Mouse (Mus musculus): Measurements from ENCODE around the gene Kctd17. TPM values are rescaled to one million over a fixed set of nuclear protein-coding genes. Genes with fewer than 3 reads are reported as not detected.

Gene Kctd17
- polyA plus RNA-seq, 1 experiment from 2014 or later, result 45.7 TPM

GRCm38 (mm10) chr15:78420395-78420794 lies 8.0 kb upstream of the Kctd17 start:
- H3K4me3 ChIP-seq, result no peak overlapping the region
- H3K9me3 ChIP-seq, result no peaks in the 10 kb centered on the region
- 0 out of 2 replicates have a peak, but pooled peaks cover 3% of the 10 kb centered on the region for H3K4me1 ChIP-seq
- WGBS, result 82% methylated on average over 13 of the region's 13 CpGs
- ATAC-seq (ENCODE audit: insufficient number of reproducible peaks, low FRiP score, low TSS enrichment, low read depth), result no peak
- no peak overlapping the region for H3K4me2 ChIP-seq
- no peak overlapping the region for H3K27ac ChIP-seq
- H3K9ac ChIP-seq, result no peak overlapping the region
- H3K36me3 ChIP-seq, result no peaks in the 10 kb centered on the region
- H3K27me3 ChIP-seq, result peaks cover 11% of the 10 kb centered on the region; the same call in 1 of the 2 replicates

- H3K4me1 ChIP-seq, result 0 out of 2 replicates have a peak, but pooled peaks cover 3% of the 10 kb centered on the region
- H3K4me3 ChIP-seq, result no peak overlapping the region
- no peak overlapping the region for H3K27ac ChIP-seq
- ATAC-seq (ENCODE audit: insufficient number of reproducible peaks, low FRiP score, low TSS enrichment, low read depth), result 0 out of 2 replicates have a peak, but pooled peaks have one; percentile 52
- 15% methylated on average over 16 of the region's 16 CpGs for WGBS
- no peak overlapping the region for H3K9ac ChIP-seq
- H3K9me3 ChIP-seq, result no peaks in the 10 kb centered on the region
- H3K36me3 ChIP-seq, result no peaks in the 10 kb centered on the region
- H3K4me2 ChIP-seq, result no peak overlapping the region
- H3K27me3 ChIP-seq, result peaks cover 11% of the 10 kb centered on the region; the same call in 1 of the 2 replicates
Observed at GRCm38 (mm10) chr15:78422046-78422956, 6.1 kb upstream of the Kctd17 start.

GRCm38 (mm10) chr15:78424507-78424906 lies 3.9 kb upstream of the Kctd17 start:
- Histone ChIP-seq H3K4me1 (peaks cover 11% of the 10 kb centered on the region), H3K36me3 (no peaks in the 10 kb centered on the region), H3K4me3 (no peak overlapping the region), H3K9me3 (no peaks in the 10 kb centered on the region), H3K4me2 (no peak overlapping the region), H3K27ac (no peak overlapping the region), H3K9ac (no peak overlapping the region), H3K27me3 (peaks cover 11% of the 10 kb centered on the region; the same call in 1 of the 2 replicates)
- 24% methylated on average over 11 of the region's 11 CpGs for WGBS
- no peak for ATAC-seq (ENCODE audit: insufficient number of reproducible peaks, low FRiP score, low TSS enrichment, low read depth)

DNA sequence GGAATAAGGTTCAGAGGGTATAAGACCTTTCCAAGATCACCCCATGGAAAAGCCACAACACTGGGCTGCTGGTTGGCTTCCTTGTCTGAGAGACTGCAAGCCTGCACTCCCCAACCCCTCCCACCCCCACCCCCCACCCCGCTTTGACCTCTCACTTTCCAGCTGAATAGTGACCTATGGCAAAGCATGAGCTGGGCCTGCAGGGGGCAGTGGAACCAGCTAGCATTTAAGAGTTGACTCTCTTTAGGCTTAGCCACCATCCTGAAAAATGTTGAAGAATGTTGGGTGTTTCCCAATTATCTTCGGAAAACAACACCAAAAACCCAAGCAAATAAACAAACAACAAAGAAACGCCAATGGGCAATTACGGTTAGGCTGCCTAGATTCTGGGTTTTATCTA lies 3.1 kb upstream of the Kctd17 start:
- H3K4me2 ChIP-seq, result no peak overlapping the region
- H3K27me3 ChIP-seq, result peaks cover 11% of the 10 kb centered on the region; the same call in 1 of the 2 replicates
- H3K27ac ChIP-seq, result no peak overlapping the region
- no peak overlapping the region for H3K4me3 ChIP-seq
- H3K36me3 ChIP-seq, result no peaks in the 10 kb centered on the region
- no peak for ATAC-seq (ENCODE audit: insufficient number of reproducible peaks, low FRiP score, low TSS enrichment, low read depth)
- peaks cover 19% of the 10 kb centered on the region for H3K4me1 ChIP-seq
- no peak overlapping the region for H3K9ac ChIP-seq
- 61% methylated on average over 4 of the region's 4 CpGs for WGBS
- no peaks in the 10 kb centered on the region for H3K9me3 ChIP-seq

GRCm38 (mm10) chr15:78429139-78429459 lies 735 bp downstream of the Kctd17 start:
- WGBS, result 6% methylated on average over 3 of the region's 3 CpGs
- peak overlapping the region; percentile 80 for H3K4me2 ChIP-seq
- peak overlapping the region; percentile 76 for H3K9ac ChIP-seq
- peaks cover 27% of the 10 kb centered on the region for H3K36me3 ChIP-seq
- H3K4me3 ChIP-seq, result peak overlapping the region; percentile 68
- H3K27me3 ChIP-seq, result peaks cover 8% of the 10 kb centered on the region; the same call in 1 of the 2 replicates
- H3K4me1 ChIP-seq, result peaks cover 19% of the 10 kb centered on the region
- no peak for ATAC-seq (ENCODE audit: insufficient number of reproducible peaks, low FRiP score, low TSS enrichment, low read depth)
- H3K9me3 ChIP-seq, result no peaks in the 10 kb centered on the region
- peak overlapping the region; percentile 63 for H3K27ac ChIP-seq

DNA sequence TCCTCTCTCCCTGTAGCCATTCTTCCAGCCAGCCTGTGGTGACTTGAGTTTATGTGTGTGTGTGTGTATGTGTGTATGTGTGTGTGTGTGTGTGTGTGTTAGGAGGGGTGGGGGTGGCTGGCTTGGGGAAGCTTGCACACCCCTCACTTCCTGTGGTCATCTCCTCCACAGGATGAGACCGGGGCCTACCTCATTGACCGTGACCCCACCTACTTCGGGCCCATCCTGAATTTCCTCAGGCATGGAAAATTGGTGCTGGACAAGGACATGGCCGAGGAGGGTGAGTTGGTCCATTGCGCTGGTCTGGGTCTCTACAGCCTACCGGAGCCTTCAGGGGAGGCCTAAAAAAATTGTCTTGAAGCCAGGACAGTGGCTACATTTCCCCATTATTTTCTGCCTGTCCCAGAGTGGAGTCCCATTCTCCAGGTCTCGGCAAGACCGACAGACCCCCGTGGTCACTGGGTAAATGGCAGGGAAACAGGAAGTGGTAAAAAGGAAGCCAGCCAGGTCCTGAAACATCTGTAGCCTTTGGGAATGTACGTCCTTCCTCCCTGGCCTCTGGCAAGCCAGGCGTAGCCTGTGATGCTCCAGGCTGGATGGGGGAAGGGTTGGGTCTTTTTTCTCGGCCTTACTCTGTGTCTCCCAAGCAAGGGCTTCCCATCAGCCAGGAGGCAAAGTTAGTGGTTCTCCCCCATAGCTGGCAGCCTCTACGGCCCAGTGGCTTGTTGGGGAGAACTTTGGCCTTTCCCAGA lies 1.7 kb downstream of the Kctd17 start:
- Histone ChIP-seq H3K4me2 (peak overlapping the region; percentile 80), H3K27me3 (peaks cover under 1% of the 10 kb centered on the region; the same call in 1 of the 2 replicates), H3K9me3 (no peaks in the 10 kb centered on the region), H3K4me3 (peak overlapping the region; percentile 68), H3K36me3 (peaks cover 29% of the 10 kb centered on the region), H3K4me1 (peaks cover 19% of the 10 kb centered on the region), H3K9ac (no peak overlapping the region), H3K27ac (peak overlapping the region; percentile 63)
- ATAC-seq (ENCODE audit: insufficient number of reproducible peaks, low FRiP score, low TSS enrichment, low read depth), result 0 out of 2 replicates have a peak, but pooled peaks have one; percentile 2
- 66% methylated on average over 13 of the region's 13 CpGs for WGBS

DNA sequence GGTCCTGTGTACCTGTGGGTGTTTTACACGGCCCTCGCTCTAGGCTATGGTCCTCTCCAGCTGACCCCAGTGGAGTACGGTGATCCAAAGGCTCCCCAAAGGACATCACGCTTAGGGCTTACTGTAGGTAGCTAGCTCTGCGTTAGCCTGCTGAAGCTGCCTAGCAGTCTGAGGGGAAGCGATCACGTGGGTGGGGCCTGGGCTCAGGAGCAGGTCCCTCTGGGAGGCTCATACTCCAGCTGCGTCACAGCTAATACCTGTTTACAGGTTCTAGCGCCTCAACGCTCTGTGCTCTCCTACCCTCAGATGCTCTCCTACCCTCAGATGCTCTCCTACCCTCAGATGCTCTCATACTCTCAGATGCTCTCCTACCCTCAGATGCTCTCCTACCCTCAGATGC lies 2.5 kb downstream of the Kctd17 start:
- H3K36me3 ChIP-seq, result peaks cover 32% of the 10 kb centered on the region
- ATAC-seq (ENCODE audit: insufficient number of reproducible peaks, low FRiP score, low TSS enrichment, low read depth), result no peak
- H3K4me1 ChIP-seq, result peaks cover 21% of the 10 kb centered on the region
- 0 out of 2 replicates have a peak, but pooled peaks cover 5% of the 10 kb centered on the region for H3K27me3 ChIP-seq
- no peak overlapping the region for H3K9ac ChIP-seq
- H3K9me3 ChIP-seq, result no peaks in the 10 kb centered on the region
- WGBS, result 73% methylated on average over 10 of the region's 10 CpGs
- no peak overlapping the region for H3K4me3 ChIP-seq
- no peak overlapping the region for H3K4me2 ChIP-seq
- H3K27ac ChIP-seq, result no peak overlapping the region

- no peak for ATAC-seq (ENCODE audit: insufficient number of reproducible peaks, low FRiP score, low TSS enrichment, low read depth)
- Histone ChIP-seq H3K36me3 (peaks cover 34% of the 10 kb centered on the region), H3K9ac (no peak overlapping the region), H3K4me1 (peaks cover 28% of the 10 kb centered on the region), H3K4me3 (no peak overlapping the region), H3K27ac (no peak overlapping the region), H3K27me3 (0 out of 2 replicates have a peak, but pooled peaks cover 5% of the 10 kb centered on the region), H3K4me2 (no peak overlapping the region), H3K9me3 (no peaks in the 10 kb centered on the region)
- WGBS, result 77% methylated on average over 7 of the region's 7 CpGs
Observed at GRCm38 (mm10) chr15:78431541-78432121, 3.3 kb downstream of the Kctd17 start.

- Histone ChIP-seq H3K27me3 (0 out of 2 replicates have a peak, but pooled peaks cover 9% of the 10 kb centered on the region), H3K9me3 (no peaks in the 10 kb centered on the region), H3K4me2 (no peak overlapping the region), H3K9ac (no peak overlapping the region), H3K4me1 (peaks cover 35% of the 10 kb centered on the region), H3K36me3 (peaks cover 34% of the 10 kb centered on the region), H3K4me3 (no peak overlapping the region), H3K27ac (no peak overlapping the region)
- WGBS, result 40% methylated on average over 6 of the region's 6 CpGs
- ATAC-seq (ENCODE audit: insufficient number of reproducible peaks, low FRiP score, low TSS enrichment, low read depth), result no peak
Observed at GRCm38 (mm10) chr15:78434896-78435520, 6.6 kb downstream of the Kctd17 start.

DNA sequence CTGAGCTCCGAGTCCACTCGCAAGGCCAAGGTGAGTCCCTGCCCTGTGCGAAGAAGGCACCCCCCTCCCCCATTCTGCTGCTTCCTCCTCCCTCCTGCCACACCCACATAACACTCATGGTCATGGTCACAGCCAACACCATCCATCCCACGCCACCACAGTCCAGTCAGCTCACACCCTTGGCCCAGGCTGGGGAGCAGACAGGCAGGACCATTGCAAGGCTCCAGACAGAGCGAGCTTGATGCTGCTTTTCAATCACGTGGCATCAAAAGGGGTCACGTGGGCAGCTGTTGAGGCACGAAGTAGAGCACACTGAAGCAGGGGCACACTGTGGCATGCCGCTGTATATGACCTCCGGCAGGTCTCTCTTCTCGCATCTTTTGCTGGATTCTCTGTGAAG lies 7.3 kb downstream of the Kctd17 start:
- WGBS, result 84% methylated on average over 11 of the region's 11 CpGs
- Histone ChIP-seq H3K4me3 (no peak overlapping the region), H3K36me3 (peaks cover 34% of the 10 kb centered on the region), H3K4me2 (no peak overlapping the region), H3K9ac (no peak overlapping the region), H3K27me3 (0 out of 2 replicates have a peak, but pooled peaks cover 9% of the 10 kb centered on the region), H3K27ac (no peak overlapping the region), H3K9me3 (no peaks in the 10 kb centered on the region), H3K4me1 (peaks cover 29% of the 10 kb centered on the region)
- ATAC-seq (ENCODE audit: insufficient number of reproducible peaks, low FRiP score, low TSS enrichment, low read depth), result no peak
